Mouse (Mus musculus): Measurements from ENCODE around the gene Olfr1314. TPM values are rescaled to one million over a fixed set of nuclear protein-coding genes. Genes with fewer than 3 reads are reported as not detected.

The Olfr1314 gene
- total RNA-seq (2021), result not detected

- DNase-seq, result no peak
- intact Hi-C loops (cut with DNase I), result no loop called here
Measured at GRCm38 (mm10) chr2:112096681-112097080, at the start of gene Olfr1314. Olfr1314 (minus strand) TSS chr2:112096781.

DNA sequence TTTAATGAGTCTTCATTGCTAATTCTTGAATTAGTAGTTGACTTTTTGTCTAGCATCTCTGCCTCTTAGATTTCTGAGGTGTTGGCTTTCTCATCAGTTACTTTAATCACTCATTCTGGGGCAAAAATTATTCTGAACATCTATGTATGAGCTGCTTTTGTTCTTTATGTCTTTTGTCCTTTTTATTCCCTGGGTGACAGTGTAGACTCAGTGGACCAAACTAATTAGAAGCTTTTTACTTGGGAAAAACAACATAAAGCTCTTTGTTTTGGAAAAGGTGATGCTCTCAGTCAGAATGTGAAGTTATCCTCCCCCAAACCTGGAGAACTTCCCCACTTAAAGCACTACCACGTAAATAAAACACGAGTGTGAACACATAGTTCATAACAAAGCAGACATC lies 43.4 kb upstream of the Olfr1314 start, which contains the start of gene Olfr1317:
Gene Olfr1317 (plus strand): TSS at position 301 of the 400 bp plus-strand sequence.
- DNase-seq, result no peak
- intact Hi-C loops (cut with DNase I), result no loop called here

DNA sequence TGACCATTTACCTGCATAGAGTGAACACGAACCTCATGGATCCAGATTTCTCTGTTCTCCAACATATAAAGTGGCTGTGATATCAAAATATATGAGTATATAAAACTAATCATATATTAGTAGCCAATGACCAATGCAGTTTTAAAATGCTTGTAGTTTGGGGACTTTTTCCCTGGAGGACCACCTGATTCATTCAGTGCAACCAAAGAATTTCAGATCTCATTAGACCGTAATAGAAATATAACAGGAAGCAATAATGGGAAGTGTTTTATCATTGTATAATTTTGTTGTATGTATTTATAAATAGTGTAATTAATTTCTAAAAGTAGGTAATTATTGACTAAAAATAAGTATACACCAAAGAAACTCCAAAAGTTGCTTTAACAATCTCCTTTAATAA lies 38.3 kb upstream of the Olfr1314 start, which contains the start of gene Olfr1316:
Gene Olfr1316 (minus strand): TSS at position 101 of the 400 bp plus-strand sequence.
- no peak for DNase-seq
- intact Hi-C loops (cut with DNase I), result no loop called here

DNA sequence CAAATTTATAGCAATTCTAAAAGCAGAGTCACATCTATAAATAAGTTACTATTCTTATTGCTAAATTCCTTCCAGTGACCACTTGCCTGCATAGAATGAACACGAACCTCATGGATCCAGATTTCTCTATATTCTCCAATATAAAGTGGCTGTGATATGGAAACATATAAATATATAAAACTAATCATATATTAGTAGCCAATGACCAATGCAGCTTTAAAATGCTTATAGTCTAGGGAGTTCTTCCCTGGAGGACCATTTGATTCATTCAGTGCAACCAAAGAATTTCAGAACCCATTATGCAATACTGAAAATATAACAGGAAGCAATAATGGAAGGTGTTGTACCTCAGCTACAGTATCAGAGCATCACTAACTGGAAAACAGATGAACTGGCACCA lies 18.8 kb upstream of the Olfr1314 start, which contains the start of gene Olfr1315-ps1:
Gene Olfr1315-ps1 (minus strand): TSS at position 101 of the 400 bp plus-strand sequence.
- no peak for DNase-seq
- intact Hi-C loops (cut with DNase I), result no loop called here

- intact Hi-C loops (cut with DNase I), result no loop called here
- no peak for DNase-seq
Measured at GRCm38 (mm10) chr2:112077743-112078142, 18.8 kb downstream of the Olfr1314 start, which contains the start of gene Olfr1313. Olfr1313 (minus strand) TSS chr2:112077843.

DNA sequence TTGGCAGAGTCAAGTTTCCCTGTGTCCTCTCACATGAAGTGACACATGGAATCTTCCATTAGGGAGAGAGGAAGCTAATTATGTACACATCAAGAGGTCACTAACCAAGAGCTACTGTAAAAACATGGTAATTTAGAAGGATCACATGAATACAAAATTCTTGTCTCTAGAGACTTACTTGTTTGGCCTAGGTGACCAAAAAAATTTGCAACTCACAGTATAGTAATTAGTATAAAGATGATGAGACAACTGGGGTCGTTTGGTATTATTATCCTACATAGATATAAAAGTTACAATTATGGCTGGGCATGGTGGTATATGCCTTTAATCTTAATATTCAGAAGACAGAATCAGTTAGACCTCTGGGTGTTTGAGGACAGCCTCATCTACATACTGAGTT lies 46.4 kb downstream of the Olfr1314 start, which contains the start of gene Olfr1312:
Gene Olfr1312 (minus strand): TSS at position 101 of the 400 bp plus-strand sequence.
- intact Hi-C loops (cut with DNase I), result no loop called here

More for the DNA sequence above, 46.4 kb downstream of the Olfr1314 start, which contains the start of gene Olfr1312:
- DNase-seq, result no peak

Other genes with a start within 250 kb of the Olfr1314 start
- not detected for gene Olfr1305, start 219.6 kb downstream of the Olfr1314 start, total RNA-seq (2021)
- gene Olfr1306, start 180.5 kb downstream of the Olfr1314 start, total RNA-seq (2021), result not detected
- gene Olfr1307, start 147.3 kb downstream of the Olfr1314 start, total RNA-seq (2021), result under 1 TPM in 1 of 2 experiments, not detected in 1; 0.02 TPM
- gene Olfr1308, start 131.8 kb downstream of the Olfr1314 start, total RNA-seq (2021), result not detected
- gene Olfr1309, start 106.5 kb downstream of the Olfr1314 start, total RNA-seq (2021), result not detected
- gene Olfr1310, start 84.1 kb downstream of the Olfr1314 start, total RNA-seq (2021), result not detected
- gene Olfr1311, start 72.4 kb downstream of the Olfr1314 start, total RNA-seq (2021), result not detected
- not detected for gene Olfr1312, start 46.5 kb downstream of the Olfr1314 start, total RNA-seq (2021)
- gene Olfr1313, start 18.9 kb downstream of the Olfr1314 start, total RNA-seq (2021), result not detected
- not detected for gene Olfr1315-ps1, start 18.7 kb upstream of the Olfr1314 start, total RNA-seq (2021)
- not detected for gene Olfr1316, start 38.2 kb upstream of the Olfr1314 start, total RNA-seq (2021)
- gene Olfr1317, start 43.5 kb upstream of the Olfr1314 start, total RNA-seq (2021), result not detected
- not detected for gene Olfr1318, start 57.4 kb upstream of the Olfr1314 start, total RNA-seq (2021)
- 1 to 10 TPM; 5.8 to 6.0 TPM for gene Lpcat4, start 142.7 kb upstream of the Olfr1314 start, total RNA-seq (2021)
- not detected for gene Nutm1, start 162.5 kb upstream of the Olfr1314 start, total RNA-seq (2021)
- gene Nop10, start 165.1 kb upstream of the Olfr1314 start, total RNA-seq (2021), result 10 to 100 TPM; 63.9 to 67.6 TPM
- gene Slc12a6, start 169.0 kb upstream of the Olfr1314 start, total RNA-seq (2021), result 10 to 100 TPM; 37.1 to 43.3 TPM
- 1 to 10 TPM in 1 of 2 experiments, under 1 TPM in 1; 0.31 to 1.3 TPM for gene Gm21985, start 169.5 kb upstream of the Olfr1314 start, total RNA-seq (2021)